Mouse (Mus musculus): ENCODE data around the gene Tsr3.
A peak's percentile ranks its signal among the peaks of the same experiment; 100 is the strongest.

GRCm38 (mm10) chr17:25222951-25223601 is 16.9 kb upstream of the Tsr3 start:
- TF ChIP-seq CTCF (IDR thresholded peaks at IDR 0.05; ENCODE audit: low read depth) (no peak), EP300 (IDR thresholded peaks at IDR 0.05; ENCODE audit: low read depth) (peak; percentile 55; the same call in 1 of the 2 replicates)
